In the genomic region with DNA sequence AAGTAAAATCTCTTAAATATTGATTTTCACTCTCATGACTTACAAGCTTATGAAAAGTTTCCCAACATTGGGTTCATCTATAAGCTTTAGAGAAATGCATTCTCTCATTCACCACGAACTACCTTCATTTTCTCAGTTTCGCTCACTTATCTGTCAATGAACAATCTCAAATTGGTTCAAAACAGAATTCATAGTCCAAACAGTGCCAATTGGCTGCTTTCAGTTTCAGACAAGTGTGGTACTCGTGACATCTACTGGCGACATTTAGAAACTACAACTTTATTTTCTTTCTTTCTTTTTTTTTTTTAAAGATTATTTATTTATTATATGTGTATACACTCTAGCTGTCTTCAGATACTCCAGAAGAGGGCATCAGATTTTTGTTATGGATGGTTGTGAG, we compare ENCODE assay signal across 10 mouse cellular contexts. TPM values are rescaled to one million over a fixed set of nuclear protein-coding genes. Genes with fewer than 3 reads are reported as not detected.
DNase-seq lines count a peak whose midpoint lies in the region; ATAC-seq and TF ChIP-seq lines count a peak whose summit lies in the region.
"Had no signal": no experiment of that assay in that cellular context is flagged by ENCODE, and none has a peak within 500 bp of the region (broad histone marks: within the 10 kb centered on the region; RNA-seq: fewer than 3 reads in every experiment).

No protein-coding gene starts in this region.

- H3K27ac ChIP-seq in layer of hippocampus, adult 2 months = no peak overlapping the region
- H3K27ac ChIP-seq: limb, embryonic 12.5 days had no signal

- H3K4me3 ChIP-seq in layer of hippocampus, adult 2 months = no peak overlapping the region
- H3K4me3 ChIP-seq: limb, embryonic 12.5 days had no signal

- ATAC-seq in megakaryocyte, adult 5-6 weeks (ENCODE audit: poor library complexity, severe bottlenecking) = peak; percentile 52

- TF ChIP-seq CTCF in layer of hippocampus, adult 2 months (conservative IDR thresholded peaks at IDR 0.05) = peak; percentile 78

- DNase-seq in layer of hippocampus, adult 2 months (ENCODE audit: low spot score in 2 of 2) = no peak
- DNase-seq in layer of hippocampus, adult 8-10 months (ENCODE audit: low spot score in 2 of 2) = no peak
- DNase-seq in ES-CJ7 (ENCODE audit: low read depth, low spot score) = peak; percentile 35
- peak; percentile 22 for DNase-seq in R1 (ENCODE audit: low read depth, low spot score)
- DNase-seq in thymus, postnatal 36 days = no peak
- no peak for DNase-seq in cerebellum, postnatal 4 days (ENCODE audit: low spot score in 2 of 2)
- DNase-seq in right cerebral cortex, postnatal 14 days = no peak
- DNase-seq: cerebellum, adult 8-10 months had no signal

RNA-seq across cellular contexts. Expression of gene Vps4b, which starts 21.8 kb away (rescaled TPM):
- 10 to 100 TPM; 55.7 to 62.0 TPM for total RNA-seq in layer of hippocampus, adult 2 months (2021)
- total RNA-seq in layer of hippocampus, adult 8-10 months (2022) = 10 to 100 TPM; 50.9 to 64.9 (median 56.4) TPM
- total RNA-seq in megakaryocyte, adult 5-6 weeks (2015) = 84.6 and 117 TPM in 2 replicates
- 95.5 and 121 TPM in 2 replicates for total RNA-seq in megakaryocyte, adult 5-6 weeks (2017)

RNA-seq across cellular contexts. Expression of gene Serpinb5, which starts 42.6 kb away (rescaled TPM):
- total RNA-seq in layer of hippocampus, adult 2 months (2021) = not detected
- not detected for total RNA-seq in layer of hippocampus, adult 8-10 months (2022)
- total RNA-seq in megakaryocyte, adult 5-6 weeks (2015) = not detected in 2 replicates
- not detected in 2 replicates for total RNA-seq in megakaryocyte, adult 5-6 weeks (2017)

RNA-seq across cellular contexts. Expression of gene Kdsr, which starts 58.8 kb away (rescaled TPM):
- 10 to 100 TPM; 28.1 to 28.9 TPM for total RNA-seq in layer of hippocampus, adult 2 months (2021)
- total RNA-seq in layer of hippocampus, adult 8-10 months (2022) = 10 to 100 TPM; 25.5 to 28.9 (median 27.8) TPM
- total RNA-seq in megakaryocyte, adult 5-6 weeks (2015) = 6.5 and 7.1 TPM in 2 replicates
- 13.7 and 17.8 TPM in 2 replicates for total RNA-seq in megakaryocyte, adult 5-6 weeks (2017)

Comparison
In these comparisons a context has a peak if more than half of its experiments do, and no peak if none do; other contexts are left out.
1. DNase-seq: peak in ES-CJ7 (single experiment) and R1 (single experiment); none in layer of hippocampus, adult 2 months (0 of 2), layer of hippocampus, adult 8-10 months (0 of 2), thymus, postnatal 36 days (0 of 2), cerebellum, postnatal 4 days (0 of 2) and right cerebral cortex, postnatal 14 days (single experiment).